Mouse (Mus musculus): ENCODE results near the gene Orai1.

Gene Orai1

DNA sequence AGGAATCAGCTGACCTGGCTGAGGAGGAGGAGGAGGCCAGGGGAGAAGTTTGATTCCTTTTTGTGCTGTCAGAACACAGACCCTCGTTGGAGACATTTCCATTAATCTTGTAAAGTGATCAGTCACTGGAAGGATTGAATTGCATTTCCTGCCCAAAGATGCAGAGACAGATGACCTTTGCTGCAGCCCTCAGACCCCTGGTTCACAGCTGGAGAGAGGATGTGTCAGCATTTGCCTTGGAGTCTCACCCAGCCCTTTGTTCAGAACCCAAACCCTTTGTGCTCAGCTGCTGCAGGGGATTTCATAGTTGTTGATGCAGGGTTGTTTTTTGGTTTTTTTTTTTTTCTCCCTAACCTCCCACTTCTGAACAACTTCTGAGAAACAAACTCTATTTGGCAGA lies 20.0 kb upstream of the Orai1 start:
- no peak for DNase-seq (ENCODE audit: extremely low read depth, low read depth)

DNA sequence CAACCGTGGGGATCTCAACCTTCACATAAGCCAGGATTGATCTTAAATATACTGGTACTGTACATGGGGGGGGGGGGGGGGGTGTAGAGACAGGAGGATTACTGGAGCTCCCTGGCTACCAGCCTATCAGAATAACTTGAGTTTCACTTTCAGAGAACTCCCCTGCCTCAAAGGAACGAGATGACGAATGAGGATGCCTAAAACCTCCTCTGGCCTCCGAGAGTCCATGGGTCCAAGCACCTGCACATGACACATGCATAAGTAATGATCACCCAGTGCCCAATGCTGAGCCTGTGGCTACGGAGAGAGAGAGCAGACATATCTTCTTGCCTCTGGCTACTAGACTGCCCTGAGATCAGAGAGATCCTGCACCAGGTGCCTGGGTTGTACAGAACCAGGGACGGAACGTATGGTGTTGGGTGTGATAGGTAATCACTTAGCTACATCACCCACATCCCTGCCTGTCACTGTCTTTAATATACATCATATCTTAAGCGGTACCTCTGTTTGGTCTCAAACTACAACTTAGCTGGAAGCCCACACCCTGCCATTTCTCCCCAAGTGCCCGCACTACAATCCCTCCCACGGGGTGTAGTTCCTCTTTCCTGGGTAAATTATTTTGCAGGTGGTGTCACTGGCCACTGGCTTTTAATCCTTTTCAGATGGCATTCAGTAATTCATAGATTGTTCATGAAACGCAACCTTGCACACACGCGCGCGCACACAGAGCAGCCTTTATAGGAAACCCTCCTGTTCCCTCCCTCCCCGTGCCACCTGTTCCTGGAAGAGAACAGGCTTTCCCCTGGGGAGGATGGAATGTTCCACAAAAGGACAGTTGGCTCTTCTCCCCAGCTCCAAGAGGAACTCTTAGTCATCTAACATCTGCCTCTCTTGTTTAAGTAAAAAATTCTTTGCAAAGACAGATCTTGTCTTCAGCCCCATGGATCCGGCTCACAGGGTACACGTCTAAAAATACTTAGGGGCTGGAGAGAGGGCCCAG lies 17.4 kb upstream of the Orai1 start:
- DNase-seq (ENCODE audit: extremely low read depth, low read depth) = no peak

DNA sequence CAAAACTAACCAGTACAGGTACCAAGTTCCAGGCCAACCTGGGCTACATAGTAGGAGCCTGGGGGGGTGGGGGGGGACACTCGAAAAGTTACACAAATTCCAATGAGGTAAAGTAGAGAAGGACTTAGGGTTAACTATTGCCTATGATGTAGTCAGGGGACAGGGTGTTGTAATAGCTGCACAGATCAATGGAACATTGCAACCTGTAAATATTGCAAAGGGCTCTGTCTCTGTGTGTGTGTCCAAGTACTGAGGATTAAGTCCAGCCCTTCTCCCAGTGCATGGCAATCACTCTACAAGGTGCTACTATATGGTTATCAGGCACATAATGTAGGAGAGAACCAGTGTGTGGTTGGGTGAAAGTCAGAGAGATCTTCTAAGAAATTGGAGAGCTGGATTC lies 14.0 kb upstream of the Orai1 start:
- DNase-seq (ENCODE audit: extremely low read depth, low read depth) = no peak

DNA sequence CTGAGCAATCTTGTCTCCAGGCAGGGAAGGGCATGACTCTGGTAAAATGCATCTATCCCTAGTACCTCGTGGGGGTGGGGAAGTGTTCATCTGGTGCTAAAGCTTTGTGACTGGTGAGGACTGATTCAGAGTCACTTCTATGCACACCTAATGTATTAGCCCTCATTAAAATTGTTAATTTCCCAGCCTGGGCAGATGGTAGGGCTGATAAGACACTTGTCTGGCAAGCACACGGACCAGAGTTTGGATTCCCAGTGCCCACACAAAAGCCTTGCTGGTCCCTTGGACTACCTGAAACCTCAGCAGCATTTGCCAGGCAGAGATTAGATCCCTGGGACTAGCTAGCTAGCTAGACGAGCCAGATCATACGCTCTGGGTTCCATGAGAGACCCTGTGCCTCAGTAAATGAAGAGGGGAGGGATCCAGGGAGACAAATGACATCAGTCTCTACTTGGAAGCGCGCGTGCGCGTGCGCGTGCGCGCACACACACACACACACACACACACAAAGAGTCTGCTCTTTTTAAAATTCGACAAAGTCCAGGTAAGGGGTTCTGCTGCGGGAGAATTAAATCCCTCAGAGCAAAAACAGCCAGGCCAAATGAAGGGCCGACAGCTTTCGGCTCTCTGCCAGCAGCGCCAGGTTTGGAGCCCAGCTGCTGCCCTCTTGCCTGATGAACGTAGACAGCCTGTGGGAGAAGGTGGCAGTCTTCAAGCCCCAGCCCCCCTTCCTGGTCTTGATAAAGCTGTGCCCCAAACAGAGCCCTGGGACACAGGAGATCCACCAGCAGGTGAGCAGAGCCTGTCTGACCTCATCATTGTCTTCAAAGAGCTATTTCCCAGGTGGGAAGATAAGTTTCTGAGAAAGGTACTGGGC lies 8.9 kb upstream of the Orai1 start:
- DNase-seq (ENCODE audit: extremely low read depth, low read depth) = no peak

DNA sequence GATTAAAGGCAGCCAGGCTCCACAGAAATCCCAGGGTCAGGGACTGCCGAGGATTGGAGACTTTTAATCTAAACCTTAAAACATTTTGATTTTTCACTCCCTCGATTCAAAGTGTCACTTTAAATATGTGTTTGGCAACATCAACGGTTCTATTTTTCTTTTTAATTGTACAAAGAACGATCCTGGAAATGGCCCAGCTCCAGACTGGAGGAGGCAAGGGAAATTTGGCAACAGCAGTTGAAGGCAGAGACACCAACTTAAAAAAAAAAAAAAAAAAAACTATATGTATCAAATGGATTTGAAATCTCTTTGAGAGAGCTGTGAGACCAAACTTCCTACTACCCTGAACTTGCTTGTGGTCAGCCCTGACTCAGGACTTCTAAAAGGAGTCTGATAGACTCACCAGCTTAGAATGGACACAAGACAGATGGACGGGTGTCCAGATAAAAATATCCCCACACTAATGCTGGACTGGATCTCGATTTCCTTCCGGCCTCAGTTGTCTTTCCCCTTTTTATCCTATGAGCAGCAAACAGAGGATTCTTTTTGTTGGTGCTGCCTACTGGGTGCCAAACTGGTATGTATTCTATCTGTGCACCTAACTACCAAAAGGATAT lies 5.9 kb upstream of the Orai1 start:
- DNase-seq (ENCODE audit: extremely low read depth, low read depth) = no peak

DNA sequence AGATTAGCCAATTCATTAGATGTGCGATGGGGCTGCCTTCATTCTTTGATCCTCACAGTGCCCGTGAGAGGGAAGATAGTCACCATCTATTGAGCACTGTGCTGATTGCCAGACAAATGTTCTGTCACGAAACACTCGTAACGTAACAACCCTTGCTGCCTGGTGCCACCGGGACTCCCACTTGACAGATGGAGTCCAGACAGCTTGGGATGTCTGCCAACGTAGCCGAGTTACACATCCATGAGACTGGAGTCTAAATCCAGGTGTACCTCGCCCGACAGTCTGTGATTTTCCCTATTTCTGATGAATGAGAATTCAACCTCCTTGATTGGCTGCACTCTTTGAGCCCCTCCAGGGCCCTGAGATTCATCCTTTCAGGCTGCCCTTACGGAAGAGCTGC lies 5.0 kb upstream of the Orai1 start:
- no peak for DNase-seq (ENCODE audit: extremely low read depth, low read depth)

DNA sequence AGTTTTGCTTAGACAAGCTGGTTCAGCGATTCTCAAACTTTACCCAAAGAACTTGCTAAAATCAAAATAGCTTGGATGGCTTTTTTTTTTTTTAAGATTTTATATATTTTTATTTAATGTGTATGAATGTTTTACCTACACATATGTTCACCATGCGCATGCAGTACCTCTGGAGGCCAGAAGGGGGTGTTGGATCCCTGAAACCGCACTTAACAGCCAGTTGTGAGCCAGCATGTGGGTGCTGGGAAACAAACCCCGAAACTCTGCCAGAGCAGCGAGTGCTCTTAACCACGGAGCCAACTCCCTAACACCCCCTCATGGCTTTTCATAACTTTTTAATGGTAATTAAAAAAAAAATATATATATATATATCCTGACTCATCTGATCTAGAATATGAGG lies 4.1 kb upstream of the Orai1 start:
- DNase-seq (ENCODE audit: extremely low read depth, low read depth) = no peak

DNA sequence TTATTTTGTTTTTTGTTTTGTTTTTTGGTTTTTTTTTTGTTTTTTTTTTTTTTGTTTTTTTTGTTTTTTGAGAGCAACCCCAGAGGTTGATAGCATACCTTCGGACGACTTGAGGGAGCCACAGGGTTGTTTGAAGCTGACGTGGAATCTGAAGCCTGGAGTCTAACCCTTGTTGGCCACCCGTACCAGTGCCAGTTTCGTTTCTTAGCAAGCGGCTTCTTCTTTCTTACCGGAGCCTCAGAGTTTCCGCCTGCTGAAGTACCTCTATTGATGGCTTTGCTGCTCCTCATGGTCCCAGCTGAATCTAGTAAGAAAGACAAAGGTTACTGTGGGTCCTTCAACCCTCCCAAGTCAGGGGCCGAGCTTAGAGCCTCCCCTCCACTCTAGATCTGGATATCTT lies 3.2 kb upstream of the Orai1 start:
- no peak for DNase-seq (ENCODE audit: extremely low read depth, low read depth)

DNA sequence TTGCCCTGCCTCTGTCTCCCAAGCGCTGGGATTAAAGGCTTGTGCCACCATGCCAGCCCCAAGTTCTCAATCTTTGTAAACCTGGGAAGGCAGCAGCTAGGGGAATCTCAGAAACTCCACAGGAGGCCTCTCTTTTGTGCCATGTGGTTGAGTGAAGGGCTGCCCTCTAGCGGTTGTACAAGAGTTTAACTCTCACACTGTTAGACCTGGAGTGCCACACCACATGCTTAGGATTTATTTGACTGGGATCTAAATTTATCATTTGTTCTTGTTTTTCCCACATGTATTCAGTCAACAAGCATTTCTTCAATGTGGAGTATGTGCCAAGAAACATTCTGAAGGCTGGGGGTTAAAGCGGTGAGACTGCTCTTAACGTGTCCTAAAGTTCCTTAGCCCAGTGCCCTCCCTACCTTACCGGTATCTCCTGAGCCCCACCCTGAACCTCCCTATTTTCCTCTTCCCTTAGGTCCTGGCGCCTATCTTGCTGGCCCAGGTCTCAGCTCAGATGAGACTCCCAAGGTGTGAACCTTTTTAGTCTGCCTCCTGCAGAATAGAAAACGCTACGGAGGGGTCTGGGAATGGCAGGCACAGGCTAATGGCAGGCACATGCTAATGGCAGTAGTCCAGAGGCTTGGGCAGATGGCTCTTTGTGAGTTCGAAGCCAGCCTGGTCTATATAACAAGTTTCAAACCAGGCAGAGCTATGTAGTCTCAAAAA lies 1.1 kb upstream of the Orai1 start:
- peak; percentile 74 for DNase-seq (ENCODE audit: extremely low read depth, low read depth)

DNA sequence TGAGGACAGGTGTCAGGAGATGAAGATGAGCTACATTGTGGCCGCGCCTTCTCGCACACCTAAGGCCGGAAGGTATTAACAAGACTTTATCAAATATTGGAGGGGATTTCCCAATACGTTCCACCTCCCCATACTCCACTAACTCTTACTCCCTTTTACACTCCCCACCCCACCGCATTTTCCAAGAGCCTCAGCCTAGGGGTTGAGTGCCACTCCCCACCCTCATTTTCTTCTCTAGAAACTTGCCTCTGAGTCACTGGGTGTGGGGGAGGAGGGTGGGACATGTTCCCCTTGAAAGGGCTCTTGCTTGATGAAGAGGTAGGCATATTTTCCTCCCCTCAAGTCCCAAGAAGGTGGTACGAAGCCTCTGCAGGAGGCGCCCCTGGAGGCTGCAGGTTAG lies 1.0 kb downstream of the Orai1 start:
- DNase-seq (ENCODE audit: extremely low read depth, low read depth) = no peak

DNA sequence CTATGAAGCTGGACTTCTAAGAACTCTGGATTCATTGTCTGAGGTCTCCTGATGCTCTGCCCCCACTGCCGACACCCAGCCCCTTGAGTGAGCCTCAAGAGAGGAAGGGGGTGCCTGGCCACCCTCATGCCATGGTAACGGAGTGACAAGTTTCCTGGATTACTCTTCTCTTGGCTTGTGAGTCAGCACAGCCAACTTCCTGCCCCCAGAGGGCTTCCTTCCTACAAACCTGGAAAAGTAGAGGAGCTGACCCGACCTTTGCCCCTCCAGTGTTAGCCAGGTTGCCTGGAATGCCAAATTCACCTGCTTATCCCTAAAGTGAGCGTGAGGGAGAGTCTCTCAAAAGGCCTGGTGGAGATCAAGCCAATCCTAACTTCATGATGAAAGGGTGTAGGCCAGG lies 2.6 kb downstream of the Orai1 start:
- no peak for DNase-seq (ENCODE audit: extremely low read depth, low read depth)

DNA sequence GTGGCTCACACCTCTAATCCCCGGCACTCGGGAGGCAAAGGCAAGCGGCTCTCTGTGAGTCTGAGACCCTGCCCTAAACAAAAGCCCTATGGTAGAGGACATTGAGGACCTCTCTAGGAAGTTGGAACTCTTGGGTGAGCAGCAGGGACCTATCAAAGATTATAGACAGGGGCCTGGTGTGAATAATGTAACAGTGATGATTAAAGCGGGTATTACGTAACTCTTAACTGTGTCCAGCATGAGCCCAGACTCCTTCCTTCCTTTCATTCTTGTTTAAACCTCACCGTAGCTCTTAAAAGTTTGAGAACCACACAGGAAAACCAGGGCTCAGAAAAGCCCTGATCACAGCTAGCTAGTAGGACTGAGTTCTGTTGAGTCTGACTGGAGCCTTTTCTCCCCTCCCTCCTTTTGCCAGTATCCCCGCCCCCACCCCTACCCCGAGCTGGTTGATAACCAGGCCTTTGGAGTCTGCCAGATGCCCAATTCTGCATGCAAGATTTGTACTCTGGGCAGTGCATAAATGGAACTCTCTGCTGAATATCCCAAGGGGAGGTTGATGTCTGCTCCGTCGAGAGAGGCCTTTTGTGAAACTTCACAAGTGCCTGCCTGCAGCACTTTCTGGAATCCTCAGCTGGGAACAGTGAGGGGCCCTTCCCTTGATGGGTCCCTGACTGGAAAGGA lies 4.6 kb downstream of the Orai1 start:
- DNase-seq (ENCODE audit: extremely low read depth, low read depth) = no peak

DNA sequence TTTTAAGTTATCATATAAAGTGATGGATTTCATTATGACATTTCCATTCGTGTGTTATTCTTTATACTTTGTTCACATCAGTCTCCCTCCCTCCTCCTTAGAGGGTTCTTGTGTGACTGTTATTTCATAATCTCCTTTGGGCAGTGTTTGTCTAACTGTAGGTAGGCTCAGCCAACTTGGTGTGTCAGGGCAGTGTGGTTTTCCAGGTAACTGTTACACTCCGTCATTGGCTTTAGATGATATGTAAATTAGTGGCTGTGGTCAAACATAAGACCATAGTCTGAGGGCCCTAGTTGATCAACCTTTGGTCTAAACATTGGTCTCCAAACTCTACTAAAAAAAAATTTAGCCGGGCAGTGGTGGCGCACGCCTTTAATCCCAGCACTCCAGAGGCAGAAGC lies 5.6 kb downstream of the Orai1 start:
- DNase-seq (ENCODE audit: extremely low read depth, low read depth) = no peak

DNA sequence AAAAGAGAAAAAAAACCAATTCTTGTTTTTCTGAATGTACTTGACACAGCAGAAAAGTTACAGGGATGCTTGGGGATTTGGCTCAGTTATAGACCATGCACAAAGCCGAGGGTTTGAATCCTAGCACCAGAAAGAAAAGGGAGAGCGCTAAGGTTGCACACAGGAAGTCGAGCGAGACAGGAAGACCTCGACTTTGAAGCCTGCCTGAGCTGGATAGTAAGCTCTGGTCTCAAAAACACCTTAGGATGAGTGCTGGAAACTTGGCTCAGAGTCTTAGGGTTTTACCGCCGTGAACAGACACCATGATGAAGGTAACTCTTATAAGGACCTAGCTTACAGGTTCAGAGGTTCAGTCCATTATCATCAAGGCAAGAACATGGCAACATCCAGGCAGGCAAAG lies 6.6 kb downstream of the Orai1 start:
- no peak for DNase-seq (ENCODE audit: extremely low read depth, low read depth)

DNA sequence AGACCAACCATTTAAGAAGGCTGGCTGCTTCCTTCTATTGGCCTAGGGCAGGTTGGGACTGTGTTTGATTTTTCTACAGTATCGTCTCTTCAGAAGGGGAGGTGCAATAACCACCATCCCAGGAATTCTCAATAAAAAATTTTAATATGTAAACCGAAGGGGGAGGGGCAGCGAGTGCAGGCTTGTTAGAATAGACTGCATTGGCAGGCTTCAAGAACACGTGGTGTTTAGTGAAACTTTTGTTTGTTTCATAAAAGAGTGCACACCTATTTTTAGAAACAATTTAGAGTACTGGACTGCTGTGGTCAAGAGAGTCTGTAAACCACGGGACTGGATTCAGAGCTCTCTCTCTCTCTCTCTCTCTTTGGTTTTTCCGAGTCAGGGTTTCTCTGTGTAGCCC lies 8.2 kb downstream of the Orai1 start:
- no peak for DNase-seq (ENCODE audit: extremely low read depth, low read depth)

DNA sequence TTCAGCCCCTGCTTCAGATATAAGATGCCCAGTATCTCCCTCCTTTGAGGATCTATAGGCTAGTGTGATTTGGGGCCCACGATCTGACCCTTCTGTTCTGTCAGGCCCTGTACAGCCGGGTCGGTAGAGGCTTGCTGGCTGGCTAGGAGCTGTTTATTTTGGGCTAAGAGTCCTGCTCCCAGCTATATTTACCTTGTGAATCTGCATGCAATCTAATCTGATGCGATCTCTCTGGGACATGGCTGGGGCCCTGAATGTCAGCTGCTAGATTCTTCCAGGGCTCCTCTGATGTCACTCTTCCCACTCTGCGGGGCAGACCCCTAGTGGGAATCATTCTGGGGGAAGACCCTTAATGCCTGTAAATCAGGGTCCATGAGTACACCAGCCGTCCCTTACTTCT lies 9.4 kb downstream of the Orai1 start:
- no peak for DNase-seq (ENCODE audit: extremely low read depth, low read depth)

DNA sequence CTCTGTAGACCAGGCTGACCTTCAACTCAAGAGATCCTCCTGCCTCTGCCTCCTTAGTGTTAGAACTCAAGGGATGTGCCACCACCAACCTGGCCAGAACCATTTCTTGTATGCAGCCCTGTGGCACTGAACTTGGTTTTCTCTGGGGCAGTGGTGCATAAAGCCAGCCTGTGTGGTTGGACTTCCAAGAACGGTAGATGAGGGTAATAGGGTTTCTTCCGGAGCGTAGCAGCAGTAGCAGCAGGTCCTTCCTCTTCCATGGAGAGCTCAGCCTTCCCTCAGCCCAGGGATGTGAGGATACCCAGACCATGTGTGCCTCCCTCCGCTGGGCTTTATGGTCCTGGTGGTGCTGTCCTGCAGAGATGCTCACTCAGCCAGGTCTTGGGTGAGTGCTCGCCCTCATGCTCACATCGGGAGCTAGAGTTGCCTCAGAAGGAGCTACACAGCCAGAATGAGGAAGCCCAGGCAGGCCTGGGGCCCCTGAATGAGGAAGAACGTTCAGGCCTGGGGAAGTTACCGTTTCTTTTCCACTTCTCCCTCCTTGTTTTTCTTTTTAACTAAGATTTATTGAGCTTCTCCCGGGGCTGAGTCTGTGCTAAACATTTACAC lies 10.2 kb downstream of the Orai1 start:
- peak; percentile 73 for DNase-seq (ENCODE audit: extremely low read depth, low read depth)

DNA sequence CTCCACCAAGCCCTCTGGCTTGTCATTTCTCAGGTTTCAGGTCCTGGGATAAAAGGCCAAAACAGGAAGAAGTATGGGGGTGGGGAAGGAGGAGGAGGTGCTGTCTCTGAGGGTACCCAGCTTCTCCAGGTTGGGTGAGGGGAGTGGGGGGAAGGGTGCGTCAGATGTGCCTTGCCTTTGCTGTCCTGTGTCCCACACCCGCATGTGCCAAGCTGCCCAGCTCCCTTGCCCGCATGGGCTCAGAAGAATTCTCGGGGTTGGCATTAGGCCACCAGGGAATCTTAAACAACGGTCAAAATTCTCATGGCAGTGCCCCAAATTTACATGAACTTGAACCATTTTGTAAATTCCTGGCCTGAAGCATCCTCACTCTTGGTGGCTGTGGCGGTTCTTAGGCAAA lies 11.5 kb downstream of the Orai1 start:
- no peak for DNase-seq (ENCODE audit: extremely low read depth, low read depth)

DNA sequence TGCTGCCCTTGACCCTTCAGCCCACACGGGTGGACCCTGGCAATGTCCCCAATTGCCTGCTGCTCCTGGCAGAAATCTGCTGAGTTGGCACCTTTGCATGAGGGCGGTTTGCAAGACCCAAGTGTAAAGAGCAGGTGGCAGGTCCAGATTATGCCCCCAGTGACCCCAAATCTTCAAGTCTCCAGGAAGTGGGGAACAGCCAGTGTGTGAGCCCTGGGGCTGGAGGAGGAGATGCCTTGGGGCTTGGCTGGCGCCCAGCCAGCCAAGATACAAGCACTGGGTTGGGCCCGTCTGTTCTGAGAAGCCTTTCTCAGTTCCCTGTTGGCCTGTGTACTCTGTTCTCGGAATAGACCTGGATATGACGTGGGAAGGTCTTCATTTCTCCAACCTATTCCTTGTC lies 12.6 kb downstream of the Orai1 start:
- peak; percentile 47 for DNase-seq (ENCODE audit: extremely low read depth, low read depth)

DNA sequence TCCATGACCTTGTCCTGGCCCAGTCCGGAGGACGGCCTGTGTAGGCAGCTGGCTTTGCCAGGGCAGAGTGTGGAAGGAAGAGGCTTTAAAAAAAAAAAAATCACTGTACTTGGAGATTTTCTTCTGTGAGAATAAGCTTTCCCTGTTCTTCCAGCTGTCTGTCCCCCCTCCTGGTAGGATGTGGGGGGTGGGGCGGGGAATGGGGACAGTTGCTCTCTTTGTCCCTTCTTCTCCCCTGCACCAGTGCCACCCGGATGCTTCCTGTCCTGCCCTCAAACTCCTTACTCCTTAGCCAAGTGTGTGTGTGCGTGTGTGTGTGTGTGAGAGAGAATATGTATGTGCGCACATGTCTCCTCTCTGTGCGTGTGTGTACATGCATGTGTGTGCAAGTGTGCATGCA lies 14.9 kb downstream of the Orai1 start:
- no peak for DNase-seq (ENCODE audit: extremely low read depth, low read depth)

All from MEL-GATA-1-ER (cell line).